Mouse (Mus musculus): ENCODE data around the gene Rgma. TPM values are rescaled to one million over a fixed set of nuclear protein-coding genes. Genes with fewer than 3 reads are reported as not detected.

Rgma gene
- polyA plus RNA-seq, 1 experiment from 2014 or later: 17.3 TPM

GRCm38 (mm10) chr7:73391518-73392321 is 16.4 kb downstream of the Rgma start:
- Histone ChIP-seq H3K9ac (ENCODE audit: low read depth, low read length) (peak overlapping the region; percentile 89), H3K4me3 (ENCODE audit: low read length) (peak overlapping the region; percentile 91), H3K9me3 (ENCODE audit: control insufficient read depth, low read length) (no peaks in the 10 kb centered on the region), H3K4me1 (ENCODE audit: control insufficient read depth, insufficient read depth, low read length) (peaks cover 14% of the 10 kb centered on the region; the same call in 1 of the 2 replicates), H3K27me3 (ENCODE audit: control insufficient read depth, insufficient read depth, low read length) (no peaks in the 10 kb centered on the region; the same call in 1 of the 2 replicates), H3K4me2 (replicated peaks; ENCODE audit: low read depth, low read length) (peak overlapping the region; percentile 84), H3K27ac (ENCODE audit: low read depth, low read length) (peak overlapping the region; percentile 95), H3K36me3 (ENCODE audit: control insufficient read depth, insufficient read depth, low read length) (no peaks in the 10 kb centered on the region)
- peak; percentile 30 for ATAC-seq (ENCODE audit: low FRiP score, low TSS enrichment)
- WGBS: under 1% methylated on average over 38 of the region's 39 CpGs

- H3K4me1 ChIP-seq (ENCODE audit: control insufficient read depth, insufficient read depth, low read length): peaks cover 17% of the 10 kb centered on the region
These were observed 17.1 kb downstream of the Rgma start for GRCm38 (mm10) chr7:73392359-73392758.

GRCm38 (mm10) chr7:73393307-73394012 is 18.2 kb downstream of the Rgma start:
- Histone ChIP-seq H3K9me3 (ENCODE audit: control insufficient read depth, low read length) (no peaks in the 10 kb centered on the region), H3K9ac (ENCODE audit: low read depth, low read length) (peak overlapping the region; percentile 89), H3K36me3 (ENCODE audit: control insufficient read depth, insufficient read depth, low read length) (no peaks in the 10 kb centered on the region), H3K4me3 (ENCODE audit: low read length) (peak overlapping the region; percentile 91), H3K27me3 (ENCODE audit: control insufficient read depth, insufficient read depth, low read length) (no peaks in the 10 kb centered on the region; the same call in 1 of the 2 replicates), H3K4me2 (replicated peaks; ENCODE audit: low read depth, low read length) (peak overlapping the region; percentile 84), H3K4me1 (ENCODE audit: control insufficient read depth, insufficient read depth, low read length) (peaks cover 28% of the 10 kb centered on the region), H3K27ac (ENCODE audit: low read depth, low read length) (no peak overlapping the region; the same call in 1 of the 2 replicates)
- 13% methylated on average over 9 of the region's 9 CpGs for WGBS
- no peak for ATAC-seq (ENCODE audit: low FRiP score, low TSS enrichment)

More at GRCm38 (mm10) chr7:73392359-73392758, 17.1 kb downstream of the Rgma start:
- Histone ChIP-seq H3K27me3 (ENCODE audit: control insufficient read depth, insufficient read depth, low read length) (no peaks in the 10 kb centered on the region; the same call in 1 of the 2 replicates), H3K4me3 (ENCODE audit: low read length) (peak overlapping the region; percentile 91), H3K36me3 (ENCODE audit: control insufficient read depth, insufficient read depth, low read length) (no peaks in the 10 kb centered on the region), H3K9ac (ENCODE audit: low read depth, low read length) (peak overlapping the region; percentile 89; the same call in 1 of the 2 replicates), H3K9me3 (ENCODE audit: control insufficient read depth, low read length) (no peaks in the 10 kb centered on the region), H3K27ac (ENCODE audit: low read depth, low read length) (peak overlapping the region; percentile 95), H3K4me2 (replicated peaks; ENCODE audit: low read depth, low read length) (peak overlapping the region; percentile 84)
- ATAC-seq (ENCODE audit: low FRiP score, low TSS enrichment): no peak
- 1% methylated on average over 9 of the region's 9 CpGs for WGBS

- peak overlapping the region; percentile 45; the same call in 1 of the 2 replicates for H3K9ac ChIP-seq (ENCODE audit: low read depth, low read length)
- H3K4me3 ChIP-seq (ENCODE audit: low read length): peak overlapping the region; percentile 91
- peak overlapping the region; percentile 84 for H3K4me2 ChIP-seq (replicated peaks; ENCODE audit: low read depth, low read length)
- WGBS: 46% methylated on average over 4 of the region's 4 CpGs
- H3K4me1 ChIP-seq (ENCODE audit: control insufficient read depth, insufficient read depth, low read length): peaks cover 33% of the 10 kb centered on the region
- no peaks in the 10 kb centered on the region for H3K9me3 ChIP-seq (ENCODE audit: control insufficient read depth, low read length)
- no peaks in the 10 kb centered on the region for H3K36me3 ChIP-seq (ENCODE audit: control insufficient read depth, insufficient read depth, low read length)
- ATAC-seq (ENCODE audit: low FRiP score, low TSS enrichment): no peak
- no peak overlapping the region; the same call in 1 of the 2 replicates for H3K27ac ChIP-seq (ENCODE audit: low read depth, low read length)
- no peaks in the 10 kb centered on the region; the same call in 1 of the 2 replicates for H3K27me3 ChIP-seq (ENCODE audit: control insufficient read depth, insufficient read depth, low read length)
These were observed 18.7 kb downstream of the Rgma start for GRCm38 (mm10) chr7:73394013-73394409.

GRCm38 (mm10) chr7:73398319-73398718 is 23.0 kb downstream of the Rgma start:
- H3K27me3 ChIP-seq (ENCODE audit: control insufficient read depth, insufficient read depth, low read length): no peaks in the 10 kb centered on the region
- no peak overlapping the region for H3K27ac ChIP-seq (ENCODE audit: low read depth, low read length)
- ATAC-seq (ENCODE audit: low FRiP score, low TSS enrichment): no peak; the same call in 1 of the 2 replicates
- H3K9me3 ChIP-seq (ENCODE audit: control insufficient read depth, low read length): no peaks in the 10 kb centered on the region
- H3K9ac ChIP-seq (ENCODE audit: low read depth, low read length): no peak overlapping the region
- WGBS: 10% methylated on average over 11 of the region's 11 CpGs
- no peaks in the 10 kb centered on the region for H3K36me3 ChIP-seq (ENCODE audit: control insufficient read depth, insufficient read depth, low read length)
- H3K4me1 ChIP-seq (ENCODE audit: control insufficient read depth, insufficient read depth, low read length): peaks cover 56% of the 10 kb centered on the region
- H3K4me2 ChIP-seq (replicated peaks; ENCODE audit: low read depth, low read length): peak overlapping the region; percentile 67
- no peak overlapping the region; the same call in 1 of the 2 replicates for H3K4me3 ChIP-seq (ENCODE audit: low read length)

GRCm38 (mm10) chr7:73398806-73399442 is 23.6 kb downstream of the Rgma start:
- Histone ChIP-seq H3K36me3 (ENCODE audit: control insufficient read depth, insufficient read depth, low read length) (no peaks in the 10 kb centered on the region), H3K4me1 (ENCODE audit: control insufficient read depth, insufficient read depth, low read length) (peaks cover 56% of the 10 kb centered on the region), H3K27me3 (ENCODE audit: control insufficient read depth, insufficient read depth, low read length) (no peaks in the 10 kb centered on the region), H3K9me3 (ENCODE audit: control insufficient read depth, low read length) (no peaks in the 10 kb centered on the region), H3K4me2 (replicated peaks; ENCODE audit: low read depth, low read length) (peak overlapping the region; percentile 67), H3K9ac (ENCODE audit: low read depth, low read length) (peak overlapping the region; percentile 44; the same call in 1 of the 2 replicates), H3K4me3 (ENCODE audit: low read length) (peak overlapping the region; percentile 35), H3K27ac (ENCODE audit: low read depth, low read length) (no peak overlapping the region)
- ATAC-seq (ENCODE audit: low FRiP score, low TSS enrichment): no peak
- 7% methylated on average over 19 of the region's 19 CpGs for WGBS

- no peaks in the 10 kb centered on the region for H3K27me3 ChIP-seq (ENCODE audit: control insufficient read depth, insufficient read depth, low read length)
- H3K4me2 ChIP-seq (replicated peaks; ENCODE audit: low read depth, low read length): peak overlapping the region; percentile 67
- peak; percentile 55 for ATAC-seq (ENCODE audit: low FRiP score, low TSS enrichment)
- no peaks in the 10 kb centered on the region for H3K9me3 ChIP-seq (ENCODE audit: control insufficient read depth, low read length)
- H3K27ac ChIP-seq (ENCODE audit: low read depth, low read length): no peak overlapping the region
- H3K4me3 ChIP-seq (ENCODE audit: low read length): peak overlapping the region; percentile 35
- H3K4me1 ChIP-seq (ENCODE audit: control insufficient read depth, insufficient read depth, low read length): peaks cover 54% of the 10 kb centered on the region
- no peaks in the 10 kb centered on the region for H3K36me3 ChIP-seq (ENCODE audit: control insufficient read depth, insufficient read depth, low read length)
- peak overlapping the region; percentile 44; the same call in 1 of the 2 replicates for H3K9ac ChIP-seq (ENCODE audit: low read depth, low read length)
- 2% methylated on average over 19 of the region's 19 CpGs for whole genome bisulfite sequencing
These were observed 24.3 kb downstream of the Rgma start for GRCm38 (mm10) chr7:73399501-73400044.

GRCm38 (mm10) chr7:73400051-73400916 is 25.0 kb downstream of the Rgma start:
- H3K27ac ChIP-seq (ENCODE audit: low read depth, low read length): no peak overlapping the region
- peak; percentile 67 for ATAC-seq (ENCODE audit: low FRiP score, low TSS enrichment)
- peak overlapping the region; percentile 35 for H3K4me3 ChIP-seq (ENCODE audit: low read length)
- H3K27me3 ChIP-seq (ENCODE audit: control insufficient read depth, insufficient read depth, low read length): no peaks in the 10 kb centered on the region
- H3K4me1 ChIP-seq (ENCODE audit: control insufficient read depth, insufficient read depth, low read length): peaks cover 54% of the 10 kb centered on the region
- H3K4me2 ChIP-seq (replicated peaks; ENCODE audit: low read depth, low read length): peak overlapping the region; percentile 67
- peak overlapping the region; percentile 44; the same call in 1 of the 2 replicates for H3K9ac ChIP-seq (ENCODE audit: low read depth, low read length)
- no peaks in the 10 kb centered on the region for H3K36me3 ChIP-seq (ENCODE audit: control insufficient read depth, insufficient read depth, low read length)
- WGBS: 10% methylated on average over 20 of the region's 20 CpGs
- no peaks in the 10 kb centered on the region for H3K9me3 ChIP-seq (ENCODE audit: control insufficient read depth, low read length)
